ENCODE assay signal across 21 mouse cellular contexts in the genomic region with DNA sequence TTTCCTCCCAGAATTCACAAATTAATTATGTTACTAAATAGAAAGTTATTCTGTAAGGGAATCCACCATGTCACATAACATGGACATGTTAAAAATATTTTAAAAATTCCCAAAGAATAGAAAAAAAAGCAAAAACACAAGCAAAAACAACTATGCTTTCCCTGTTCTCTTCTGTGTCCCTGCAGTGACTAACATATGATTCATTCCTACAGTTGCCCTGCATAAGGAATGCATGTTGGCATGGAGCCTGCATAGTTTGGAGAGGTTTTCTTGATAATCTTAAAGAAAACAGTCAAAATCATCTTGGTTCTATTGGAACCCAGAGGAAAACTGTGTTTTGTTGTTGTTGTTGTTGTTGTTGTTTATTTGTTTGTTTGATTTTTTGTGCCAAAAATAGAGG. TPM values are rescaled to one million over a fixed set of nuclear protein-coding genes. Genes with fewer than 3 reads are reported as not detected.
"Had no signal": no experiment of that assay in that cellular context is flagged by ENCODE, and none has a peak within 500 bp of the region (broad histone marks: within the 10 kb centered on the region; RNA-seq: fewer than 3 reads in every experiment).

No protein-coding gene starts in this region.

- H3K4me3 ChIP-seq: limb, embryonic 12.5 days; limb, embryonic 15.5 days; lung, embryonic 15.5 days; midbrain, embryonic 15.5 days; myocyte; neural tube, embryonic 13.5 days; stomach, embryonic 15.5 days had no signal

- H3K36me3 ChIP-seq: limb, embryonic 12.5 days; limb, embryonic 15.5 days; lung, embryonic 15.5 days; midbrain, embryonic 15.5 days; neural tube, embryonic 13.5 days; stomach, embryonic 15.5 days had no signal

- ATAC-seq: liver, postnatal 0 days; midbrain, embryonic 15.5 days had no signal

- H3K4me2 ChIP-seq: limb, embryonic 12.5 days; limb, embryonic 15.5 days; liver, embryonic 11.5 days; lung, embryonic 15.5 days; midbrain, embryonic 11.5 days; midbrain, embryonic 15.5 days; neural tube, embryonic 13.5 days; stomach, embryonic 15.5 days had no signal

- H3K9me3 ChIP-seq: limb, embryonic 12.5 days; limb, embryonic 15.5 days; lung, embryonic 15.5 days; midbrain, embryonic 15.5 days; neural tube, embryonic 13.5 days; stomach, embryonic 15.5 days had no signal

- H3K9ac ChIP-seq: limb, embryonic 12.5 days; limb, embryonic 15.5 days; liver, embryonic 14.5 days; liver, postnatal 0 days; lung, embryonic 15.5 days; midbrain, embryonic 15.5 days; neural tube, embryonic 13.5 days; stomach, embryonic 15.5 days had no signal

- H3K4me1 ChIP-seq: limb, embryonic 12.5 days; limb, embryonic 15.5 days; lung, embryonic 15.5 days; midbrain, embryonic 15.5 days; neural tube, embryonic 13.5 days; stomach, embryonic 15.5 days had no signal

- DNase-seq: kidney, adult 9 months; kidney, postnatal 14 days; kidney, postnatal 4 days; left cerebral cortex, postnatal 4 days; liver, postnatal 0 days; lung, postnatal 10 days; lung, postnatal 36 days; retina, postnatal 1 day; right cerebral cortex, postnatal 14 days; right cerebral cortex, postnatal 4 days; thymus, postnatal 25 days had no signal

- H3K27ac ChIP-seq: limb, embryonic 12.5 days; limb, embryonic 15.5 days; liver, embryonic 14.5 days; lung, embryonic 15.5 days; midbrain, embryonic 15.5 days; neural tube, embryonic 13.5 days; stomach, embryonic 15.5 days had no signal

- H3K27me3 ChIP-seq: limb, embryonic 12.5 days; limb, embryonic 15.5 days; lung, embryonic 15.5 days; midbrain, embryonic 15.5 days; neural tube, embryonic 13.5 days; stomach, embryonic 15.5 days had no signal

RNA-seq across cellular contexts. Expression of a gene that starts 50.1 kb away (rescaled TPM):
- polyA plus RNA-seq: liver, embryonic 11.5 days; liver, postnatal 0 days; midbrain, embryonic 15.5 days; myocyte had no signal
